Mouse (Mus musculus) embryo, embryonic 11 days (tissue): ENCODE data around the gene Tmem107.

Experiments used
- DNase-seq: peaks from one replicate; pipeline ENCODE4 v3.0.0-alpha.2; 2015

Gene Tmem107

GRCm38 (mm10) chr11:69070590-69071222, at the start of gene Tmem107:
TSS of gene Tmem107 (plus strand) at chr11:69070806.
- peak; percentile 97 for DNase-seq

- DNase-seq: no peak
Observed at GRCm38 (mm10) chr11:69026562-69026961, 44.0 kb upstream of the Tmem107 start.

GRCm38 (mm10) chr11:69028805-69029204, 41.8 kb upstream of the Tmem107 start:
- DNase-seq: no peak

GRCm38 (mm10) chr11:69033552-69033951, 37.1 kb upstream of the Tmem107 start:
- DNase-seq: no peak

GRCm38 (mm10) chr11:69034585-69034984, 36.0 kb upstream of the Tmem107 start:
- DNase-seq: no peak

- no peak for DNase-seq
Observed at GRCm38 (mm10) chr11:69035411-69035810, 35.2 kb upstream of the Tmem107 start.

GRCm38 (mm10) chr11:69035849-69036248, 34.8 kb upstream of the Tmem107 start:
- peak; percentile 91 for DNase-seq

GRCm38 (mm10) chr11:69036486-69037230, 33.9 kb upstream of the Tmem107 start:
- peak; percentile 86 for DNase-seq

GRCm38 (mm10) chr11:69037231-69038061, 33.2 kb upstream of the Tmem107 start:
- DNase-seq: peak; percentile 88

GRCm38 (mm10) chr11:69038173-69038572, 32.4 kb upstream of the Tmem107 start:
- no peak for DNase-seq

GRCm38 (mm10) chr11:69045531-69046394, 24.8 kb upstream of the Tmem107 start, which contains the start of gene Aurkb:
TSS of gene Aurkb (plus strand) at chr11:69045647.
- peak; percentile 95 for DNase-seq

GRCm38 (mm10) chr11:69046395-69046774, 24.2 kb upstream of the Tmem107 start:
- no peak for DNase-seq

- no peak for DNase-seq
Observed at GRCm38 (mm10) chr11:69047592-69047991, 23.0 kb upstream of the Tmem107 start.

- no peak for DNase-seq
Observed at GRCm38 (mm10) chr11:69048151-69048550, 22.5 kb upstream of the Tmem107 start.

GRCm38 (mm10) chr11:69050748-69051147, 19.9 kb upstream of the Tmem107 start:
- DNase-seq: no peak

GRCm38 (mm10) chr11:69051771-69052170, 18.8 kb upstream of the Tmem107 start:
- DNase-seq: no peak

GRCm38 (mm10) chr11:69052824-69053421, 17.7 kb upstream of the Tmem107 start:
- no peak for DNase-seq

GRCm38 (mm10) chr11:69053848-69054247, 16.8 kb upstream of the Tmem107 start:
- DNase-seq: no peak

- DNase-seq: no peak
Observed at GRCm38 (mm10) chr11:69058265-69058664, 12.3 kb upstream of the Tmem107 start.

GRCm38 (mm10) chr11:69058729-69059356, 11.8 kb upstream of the Tmem107 start:
- DNase-seq: no peak

GRCm38 (mm10) chr11:69059357-69059974, 11.1 kb upstream of the Tmem107 start, which contains the start of gene Borcs6:
TSS of gene Borcs6 (plus strand) at chr11:69059717.
- DNase-seq: peak; percentile 98
